Mouse (Mus musculus): Measurements from ENCODE around the gene Slc5a11. TPM values are rescaled to one million over a fixed set of nuclear protein-coding genes. Genes with fewer than 3 reads are reported as not detected.

Slc5a11 gene
- polyA plus RNA-seq, 1 experiment from 2014 or later = 0.34 TPM

DNA sequence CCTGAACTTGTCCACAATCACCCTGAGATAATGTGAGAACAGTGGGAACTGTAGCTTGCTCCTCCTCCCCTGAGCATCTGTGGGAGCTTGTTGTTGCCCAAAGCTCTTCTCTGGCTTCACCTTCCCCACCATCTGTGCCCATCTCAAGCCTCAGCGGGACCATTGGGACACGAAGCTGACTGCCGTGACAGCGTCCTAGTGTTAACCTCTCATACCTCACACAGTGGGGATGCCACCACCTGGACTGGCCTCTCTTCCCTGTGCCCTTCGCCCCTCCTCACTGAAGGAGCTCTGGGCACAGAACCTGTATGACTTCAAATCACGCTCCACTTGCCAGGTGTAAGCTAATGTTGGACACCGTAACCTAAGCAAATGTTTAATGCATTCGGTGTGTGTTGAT is 19.9 kb upstream of the Slc5a11 start:
- Histone ChIP-seq H3K4me1 (no peaks in the 10 kb centered on the region), H3K9ac (no peak overlapping the region), H3K4me3 (no peak overlapping the region), H3K9me3 (no peaks in the 10 kb centered on the region), H3K27ac (no peak overlapping the region), H3K27me3 (replicated peaks) (no peaks in the 10 kb centered on the region), H3K36me3 (replicated peaks) (peaks cover 37% of the 10 kb centered on the region), H3K4me2 (no peak overlapping the region)
- 93% methylated on average over 8 of the region's 8 CpGs for WGBS
- no peak for ATAC-seq (replicated peaks)

DNA sequence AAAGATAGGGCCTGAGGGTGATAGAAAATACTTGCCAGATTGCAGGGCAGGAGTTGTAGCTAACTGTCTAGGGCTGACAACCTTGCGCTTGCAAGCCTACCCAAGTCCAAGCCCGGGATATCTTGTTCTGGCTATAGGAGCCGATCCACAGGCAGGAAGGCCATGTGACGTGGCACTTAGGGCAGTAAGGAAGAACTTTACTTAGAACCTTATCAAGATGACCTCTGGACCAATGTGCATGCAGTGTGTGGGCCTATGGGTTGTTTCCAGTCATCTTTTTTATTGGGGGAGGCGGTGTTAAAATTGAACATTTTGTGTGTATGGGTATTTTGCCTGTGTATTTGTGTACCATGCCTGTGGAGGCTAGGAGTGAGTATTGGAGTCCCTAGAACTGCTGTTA is 18.1 kb upstream of the Slc5a11 start:
- peaks cover 23% of the 10 kb centered on the region for H3K36me3 ChIP-seq (replicated peaks)
- H3K4me2 ChIP-seq = no peak overlapping the region
- H3K27ac ChIP-seq = no peak overlapping the region
- WGBS = 92% methylated on average over 5 of the region's 5 CpGs
- H3K9me3 ChIP-seq = no peaks in the 10 kb centered on the region
- no peaks in the 10 kb centered on the region for H3K4me1 ChIP-seq
- ATAC-seq (replicated peaks) = no peak
- no peak overlapping the region for H3K4me3 ChIP-seq
- no peaks in the 10 kb centered on the region for H3K27me3 ChIP-seq (replicated peaks)
- H3K9ac ChIP-seq = no peak overlapping the region

DNA sequence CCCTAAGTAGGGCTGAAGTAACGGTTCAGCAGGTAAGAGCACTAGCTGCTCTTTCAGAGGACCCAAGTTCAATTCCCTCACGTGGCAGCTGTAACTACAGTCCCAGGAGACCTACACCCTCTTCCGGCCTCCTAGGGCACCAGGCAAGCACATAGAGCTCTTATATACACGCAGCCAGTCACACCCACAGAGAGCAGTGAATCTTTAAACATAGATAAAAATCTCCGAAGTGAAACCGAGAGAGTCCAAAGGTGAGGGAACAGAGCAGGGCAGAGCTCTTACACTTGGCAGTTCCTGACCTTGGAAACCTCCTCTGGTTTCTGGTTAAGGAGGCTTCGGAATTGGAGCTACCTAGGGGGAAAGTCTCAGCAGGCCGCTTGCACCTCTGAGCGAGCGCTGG is 15.9 kb upstream of the Slc5a11 start:
- H3K27me3 ChIP-seq (replicated peaks) = no peaks in the 10 kb centered on the region
- H3K4me1 ChIP-seq = no peaks in the 10 kb centered on the region

DNA sequence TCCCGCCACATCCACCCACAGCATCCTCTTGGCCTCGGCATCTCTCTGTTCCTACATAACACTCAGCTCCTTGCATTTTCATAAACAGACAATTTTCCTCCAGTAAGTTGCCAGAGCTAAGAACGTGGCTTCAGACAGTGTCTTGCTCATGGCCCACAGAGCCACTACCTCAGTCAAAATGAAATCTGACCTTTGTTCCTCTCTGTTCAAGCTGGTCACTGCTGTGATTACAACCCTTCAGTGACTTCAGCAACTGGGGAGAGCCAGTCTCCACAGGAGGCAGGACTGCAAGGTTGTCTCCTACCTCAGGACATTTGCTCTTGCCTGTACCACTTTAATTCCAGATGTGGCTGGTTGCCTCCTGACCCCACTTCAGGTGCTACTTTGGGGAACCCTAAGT is 15.4 kb upstream of the Slc5a11 start:
- H3K27me3 ChIP-seq (replicated peaks) = no peaks in the 10 kb centered on the region
- no peak for ATAC-seq (replicated peaks)
- H3K9ac ChIP-seq = no peak overlapping the region
- no peak overlapping the region for H3K27ac ChIP-seq
- 0 out of 2 replicates have a peak, but pooled peaks cover 4% of the 10 kb centered on the region for H3K36me3 ChIP-seq (replicated peaks)
- H3K9me3 ChIP-seq = no peaks in the 10 kb centered on the region
- no peaks in the 10 kb centered on the region for H3K4me1 ChIP-seq
- no peak overlapping the region for H3K4me2 ChIP-seq
- WGBS = 88% methylated on average over 3 of the region's 3 CpGs
- no peak overlapping the region for H3K4me3 ChIP-seq

More for the DNA sequence above, 15.9 kb upstream of the Slc5a11 start:
- no peaks in the 10 kb centered on the region for H3K9me3 ChIP-seq
- no peak overlapping the region for H3K27ac ChIP-seq
- no peak for ATAC-seq (replicated peaks)
- H3K9ac ChIP-seq = no peak overlapping the region
- H3K4me2 ChIP-seq = no peak overlapping the region
- 78% methylated on average over 10 of the region's 10 CpGs for WGBS
- no peak overlapping the region for H3K4me3 ChIP-seq
- H3K36me3 ChIP-seq (replicated peaks) = 0 out of 2 replicates have a peak, but pooled peaks cover 4% of the 10 kb centered on the region

DNA sequence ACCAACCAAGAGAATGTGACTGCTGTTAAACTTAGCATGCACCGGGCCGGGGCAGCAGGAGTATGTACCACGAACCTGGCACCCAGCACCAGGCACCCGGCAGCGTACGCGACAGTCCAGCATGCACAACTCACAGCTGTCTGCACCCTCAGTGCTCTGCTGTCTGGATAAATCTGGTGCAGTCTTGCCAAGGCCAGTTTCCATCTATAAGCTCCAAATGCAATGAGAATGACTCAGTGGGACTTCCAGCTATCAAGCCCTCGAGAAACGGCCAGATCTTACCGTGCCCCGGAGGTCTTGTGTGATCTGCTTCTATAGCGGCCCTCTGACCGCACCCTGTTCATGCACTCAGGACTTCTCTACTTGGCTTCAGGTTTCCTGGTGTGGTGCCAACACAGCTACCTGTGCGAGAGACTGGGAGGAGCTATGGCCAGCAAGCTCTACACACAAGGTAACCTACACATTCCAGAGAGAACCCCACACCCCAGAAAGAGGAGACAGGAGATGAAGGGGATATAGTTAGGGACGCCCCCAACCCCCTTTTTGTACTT is 14.8 kb upstream of the Slc5a11 start:
- Histone ChIP-seq H3K9ac (no peak overlapping the region), H3K27ac (no peak overlapping the region), H3K9me3 (no peaks in the 10 kb centered on the region), H3K4me1 (no peaks in the 10 kb centered on the region), H3K36me3 (replicated peaks) (0 out of 2 replicates have a peak, but pooled peaks cover 4% of the 10 kb centered on the region), H3K27me3 (replicated peaks) (no peaks in the 10 kb centered on the region), H3K4me3 (no peak overlapping the region), H3K4me2 (no peak overlapping the region)
- ATAC-seq (replicated peaks) = no peak
- 94% methylated on average over 15 of the region's 15 CpGs for WGBS

DNA sequence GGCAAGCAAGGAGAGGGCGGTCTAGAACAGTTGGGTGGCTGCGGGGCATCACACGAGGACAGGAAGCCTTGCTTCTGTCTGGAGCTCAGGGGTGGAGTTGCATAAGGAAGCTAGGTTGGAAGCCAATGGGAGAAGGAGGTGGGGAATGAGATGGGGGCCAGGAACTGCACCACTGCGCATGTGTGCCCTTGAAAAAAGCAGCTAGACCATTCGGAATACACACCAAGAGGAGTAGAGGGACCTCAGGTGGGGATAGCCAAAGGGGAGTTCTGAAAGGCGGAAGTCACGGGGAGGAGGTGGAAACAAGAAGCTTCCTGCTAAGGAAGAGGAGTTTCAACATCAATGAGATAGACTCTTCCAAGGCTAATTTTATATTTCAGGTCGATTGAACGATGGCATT is 13.9 kb upstream of the Slc5a11 start:
- Histone ChIP-seq H3K9me3 (no peaks in the 10 kb centered on the region), H3K9ac (no peak overlapping the region), H3K27me3 (replicated peaks) (no peaks in the 10 kb centered on the region), H3K36me3 (replicated peaks) (no peaks in the 10 kb centered on the region), H3K4me1 (no peaks in the 10 kb centered on the region), H3K4me3 (no peak overlapping the region), H3K27ac (no peak overlapping the region), H3K4me2 (no peak overlapping the region)
- ATAC-seq (replicated peaks) = no peak
- WGBS = 85% methylated on average over 9 of the region's 9 CpGs

DNA sequence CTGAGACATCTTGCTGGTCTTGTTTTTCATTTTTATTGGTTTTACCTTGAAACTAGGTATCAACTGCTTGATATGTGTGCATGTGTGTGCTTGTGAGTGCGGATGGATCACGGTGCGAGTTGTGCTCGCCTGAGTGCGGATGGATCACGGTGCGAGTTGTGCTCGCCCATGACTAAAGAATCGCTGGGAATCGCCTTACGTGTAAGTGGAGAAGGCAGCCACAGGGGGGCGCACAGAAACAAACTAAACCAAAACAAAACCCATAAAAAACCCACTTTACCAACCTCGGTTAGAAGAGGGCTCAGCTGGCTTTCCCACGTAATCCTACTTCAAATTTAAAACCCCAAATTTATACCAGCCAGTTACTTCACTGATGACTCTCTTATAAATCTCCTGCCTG is 9.3 kb upstream of the Slc5a11 start:
- Histone ChIP-seq H3K9me3 (no peaks in the 10 kb centered on the region), H3K27me3 (replicated peaks) (no peaks in the 10 kb centered on the region), H3K4me2 (no peak overlapping the region), H3K27ac (no peak overlapping the region), H3K4me3 (no peak overlapping the region), H3K9ac (no peak overlapping the region), H3K4me1 (no peaks in the 10 kb centered on the region), H3K36me3 (replicated peaks) (no peaks in the 10 kb centered on the region)
- ATAC-seq (replicated peaks) = no peak
- 31% methylated on average over 14 of the region's 14 CpGs for WGBS

DNA sequence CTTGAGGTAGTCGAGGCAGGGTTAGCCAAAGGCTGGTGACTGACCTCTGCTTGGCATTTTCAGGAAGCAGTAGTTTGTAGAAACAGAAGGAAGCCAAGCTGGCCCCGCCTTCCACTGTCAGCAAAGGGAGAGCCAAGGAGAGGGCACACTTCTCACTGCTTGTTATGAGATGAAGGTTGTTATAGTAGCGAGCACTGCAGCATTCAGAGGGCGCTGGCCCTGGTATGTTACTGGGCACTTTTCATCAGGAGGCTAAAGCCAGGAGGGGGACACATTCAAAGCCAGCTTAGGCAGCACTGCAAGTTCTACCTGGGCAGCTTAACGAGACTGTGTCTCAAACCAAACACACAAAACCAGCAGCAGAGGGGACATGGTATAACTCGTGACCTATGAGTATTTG is 7.0 kb upstream of the Slc5a11 start:
- H3K27me3 ChIP-seq (replicated peaks) = no peaks in the 10 kb centered on the region
- no peak overlapping the region for H3K4me3 ChIP-seq
- H3K36me3 ChIP-seq (replicated peaks) = no peaks in the 10 kb centered on the region
- no peak for ATAC-seq (replicated peaks)
- H3K9me3 ChIP-seq = no peaks in the 10 kb centered on the region
- 77% methylated on average over 6 of the region's 6 CpGs for WGBS
- H3K9ac ChIP-seq = no peak overlapping the region
- no peaks in the 10 kb centered on the region for H3K4me1 ChIP-seq
- H3K4me2 ChIP-seq = no peak overlapping the region
- H3K27ac ChIP-seq = no peak overlapping the region

DNA sequence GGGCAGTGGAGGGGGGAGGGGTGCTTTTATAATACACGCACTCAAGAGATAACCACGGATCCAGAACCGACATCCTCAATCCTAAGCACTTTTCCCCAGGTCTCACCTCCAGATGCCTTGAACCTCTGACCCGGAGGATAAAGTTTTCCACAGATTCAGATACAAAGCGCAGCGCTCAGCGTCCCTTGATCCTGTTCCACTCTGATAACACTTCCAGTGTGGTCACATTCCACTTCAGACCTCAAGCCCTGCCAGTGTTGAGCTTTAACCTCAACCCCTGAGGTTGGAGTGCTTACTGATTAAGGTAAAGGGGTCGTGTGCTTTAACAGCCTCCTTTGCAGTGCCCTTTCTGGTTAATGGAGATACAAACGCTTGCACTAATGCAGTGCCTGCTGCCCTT is 4.7 kb upstream of the Slc5a11 start:
- Histone ChIP-seq H3K9me3 (no peaks in the 10 kb centered on the region), H3K4me1 (0 out of 2 replicates have a peak, but pooled peaks cover 2% of the 10 kb centered on the region), H3K9ac (no peak overlapping the region), H3K27me3 (replicated peaks) (no peaks in the 10 kb centered on the region), H3K4me2 (no peak overlapping the region), H3K36me3 (replicated peaks) (no peaks in the 10 kb centered on the region), H3K27ac (no peak overlapping the region), H3K4me3 (no peak overlapping the region)
- 80% methylated on average over 9 of the region's 9 CpGs for WGBS
- no peak for ATAC-seq (replicated peaks)

DNA sequence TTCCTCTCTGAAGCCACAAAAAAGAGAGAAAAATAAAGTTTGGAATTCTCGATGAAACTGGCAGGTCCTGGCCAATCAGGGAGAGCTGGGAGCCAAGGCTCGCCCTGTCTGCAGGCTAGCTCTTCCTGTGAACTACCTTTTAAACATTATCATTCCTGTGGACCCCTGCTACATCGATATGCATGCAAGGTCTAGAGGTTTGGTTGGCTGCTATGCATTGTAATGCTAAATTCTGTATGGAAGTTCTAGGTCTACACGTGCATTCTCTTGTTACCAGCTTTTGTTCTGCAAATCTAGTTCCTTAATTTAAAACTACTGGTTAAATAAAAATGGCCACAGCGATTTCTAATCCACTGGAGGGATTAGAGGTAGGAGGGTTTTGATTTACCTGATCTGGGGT is 3.1 kb upstream of the Slc5a11 start:
- no peak overlapping the region for H3K27ac ChIP-seq
- no peak overlapping the region for H3K4me3 ChIP-seq
- H3K27me3 ChIP-seq (replicated peaks) = no peaks in the 10 kb centered on the region
- H3K36me3 ChIP-seq (replicated peaks) = no peaks in the 10 kb centered on the region
- no peak overlapping the region for H3K9ac ChIP-seq
- WGBS = 53% methylated on average over 5 of the region's 5 CpGs
- ATAC-seq (replicated peaks) = no peak
- H3K9me3 ChIP-seq = no peaks in the 10 kb centered on the region
- 0 out of 2 replicates have a peak, but pooled peaks cover 2% of the 10 kb centered on the region for H3K4me1 ChIP-seq
- no peak overlapping the region for H3K4me2 ChIP-seq

DNA sequence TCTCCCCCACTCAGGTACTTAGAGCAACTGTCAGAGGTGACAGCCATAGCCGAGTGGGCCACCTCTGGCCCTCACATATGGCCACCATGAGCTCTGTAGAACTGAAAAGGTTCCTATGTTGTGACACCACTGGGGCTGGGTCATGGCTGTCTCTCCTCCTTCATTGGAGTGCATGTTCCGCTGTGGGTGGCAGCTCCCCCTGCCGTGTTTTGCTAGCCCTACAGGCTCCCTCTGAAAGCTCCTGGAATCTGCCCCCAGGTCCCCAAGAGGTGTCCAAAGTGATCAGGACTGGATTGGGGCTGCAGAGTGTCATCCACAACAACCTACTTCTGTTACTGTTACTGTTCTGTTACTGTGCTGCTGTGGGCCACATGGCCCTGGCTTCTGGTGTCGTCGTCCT is 2.3 kb upstream of the Slc5a11 start:
- Histone ChIP-seq H3K27ac (no peak overlapping the region), H3K4me3 (no peak overlapping the region), H3K27me3 (replicated peaks) (no peaks in the 10 kb centered on the region), H3K4me1 (0 out of 2 replicates have a peak, but pooled peaks cover 2% of the 10 kb centered on the region), H3K9me3 (no peaks in the 10 kb centered on the region), H3K9ac (no peak overlapping the region), H3K4me2 (no peak overlapping the region), H3K36me3 (replicated peaks) (no peaks in the 10 kb centered on the region)
- WGBS = 88% methylated on average over 5 of the region's 5 CpGs
- no peak for ATAC-seq (replicated peaks)

DNA sequence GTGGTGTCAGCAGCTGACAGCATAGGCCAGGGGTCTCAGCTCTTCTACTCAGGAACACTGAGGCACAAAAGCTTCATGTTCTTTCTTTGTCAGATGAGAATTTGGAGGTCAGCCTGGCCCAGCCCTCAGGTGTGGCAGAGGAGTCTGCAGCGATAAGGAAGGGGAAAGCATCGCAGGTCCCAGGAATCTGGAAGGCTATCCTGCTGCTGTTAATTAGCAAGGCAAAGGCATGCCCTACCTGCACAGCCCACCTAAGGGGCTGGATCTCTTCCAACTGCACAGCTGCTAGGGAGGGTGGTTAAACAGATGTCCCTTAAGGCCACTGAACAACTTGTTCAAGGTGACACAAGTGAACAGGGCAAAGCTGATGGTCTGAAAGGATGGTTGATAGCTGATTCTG is 558 bp downstream of the Slc5a11 start:
- no peak for ATAC-seq (replicated peaks)

More for the DNA sequence above, 558 bp downstream of the Slc5a11 start:
- no peak overlapping the region for H3K9ac ChIP-seq
- H3K4me1 ChIP-seq = 0 out of 2 replicates have a peak, but pooled peaks cover 5% of the 10 kb centered on the region
- no peaks in the 10 kb centered on the region for H3K36me3 ChIP-seq (replicated peaks)
- no peak overlapping the region for H3K4me2 ChIP-seq
- no peaks in the 10 kb centered on the region for H3K9me3 ChIP-seq
- 83% methylated on average over 2 of the region's 2 CpGs for WGBS
- H3K27me3 ChIP-seq (replicated peaks) = no peaks in the 10 kb centered on the region
- no peak overlapping the region for H3K4me3 ChIP-seq
- H3K27ac ChIP-seq = no peak overlapping the region
